Mouse (Mus musculus): ENCODE results near the gene Gm9821. TPM values are rescaled to one million over a fixed set of nuclear protein-coding genes. Genes with fewer than 3 reads are reported as not detected.
A peak's percentile ranks its signal among the peaks of the same experiment; 100 is the strongest.

The Gm9821 gene
- total RNA-seq, 2 experiments from 2014 or later: not detected

DNA sequence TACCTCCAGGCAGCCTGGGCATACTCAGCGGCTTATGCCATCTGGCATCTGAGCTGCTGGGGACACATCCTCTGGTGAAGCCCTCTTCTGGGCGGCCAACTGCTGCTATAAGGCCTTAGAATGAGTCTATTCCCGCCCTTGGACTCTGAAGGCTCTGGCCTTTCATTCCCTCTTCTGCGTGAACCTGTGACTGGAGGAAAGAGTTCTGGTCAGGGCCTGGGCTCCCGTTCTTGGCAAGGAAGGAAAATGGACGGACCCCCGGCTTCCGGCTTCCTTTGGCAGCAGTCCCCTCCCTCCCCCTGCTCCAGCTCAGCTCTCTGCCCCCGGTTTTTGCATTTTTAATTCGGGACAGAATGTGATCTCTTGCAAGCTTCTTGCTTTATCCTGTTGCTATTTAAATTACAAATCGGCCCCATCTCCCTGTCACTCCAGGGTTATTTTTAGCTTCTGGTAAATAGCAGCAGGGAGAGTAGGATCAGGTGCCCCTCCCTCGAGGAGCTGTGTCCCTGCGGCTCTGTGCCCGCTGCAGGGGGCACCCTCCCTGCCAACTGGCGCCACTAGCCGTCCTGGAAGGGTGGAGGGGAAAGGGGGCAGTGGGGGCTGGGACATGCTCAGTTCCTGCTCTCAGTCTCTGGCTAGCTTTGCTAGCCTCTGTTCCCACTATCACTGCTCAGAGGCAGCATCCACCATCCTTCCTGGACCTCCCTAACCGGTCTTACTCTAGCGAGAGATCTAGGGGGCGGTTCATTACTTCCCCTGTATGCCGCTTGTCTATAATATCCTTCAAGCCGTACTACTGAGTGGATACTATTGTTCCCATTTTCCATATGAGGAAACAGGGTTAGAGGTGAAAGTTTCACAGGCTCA, 26.0 kb downstream of the Gm9821 start:
- DNase-seq: no peak

DNA sequence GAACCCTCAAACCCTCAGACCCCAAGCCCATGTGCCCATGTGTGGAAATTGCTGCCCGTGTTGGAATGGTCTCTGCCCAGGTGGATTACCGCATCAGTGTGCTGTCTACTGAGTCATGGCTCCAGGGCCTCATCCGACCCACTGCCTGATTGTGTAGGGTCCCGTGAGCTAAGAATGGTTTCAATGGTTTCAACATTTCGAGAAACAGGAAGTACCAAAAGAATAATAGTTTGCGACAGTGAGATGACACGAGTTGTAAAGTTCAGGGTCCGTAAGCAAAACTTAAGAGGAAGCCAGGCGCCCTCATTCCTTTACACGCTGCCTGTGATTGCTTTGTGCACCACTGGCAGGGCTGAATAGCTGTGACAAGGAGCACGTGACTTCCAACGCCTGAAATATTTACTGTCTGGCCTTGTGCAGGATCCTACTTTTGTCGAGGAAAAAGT, 26.6 kb downstream of the Gm9821 start:
- peak in 1 of 2 experiments; percentile 49 for DNase-seq

DNA sequence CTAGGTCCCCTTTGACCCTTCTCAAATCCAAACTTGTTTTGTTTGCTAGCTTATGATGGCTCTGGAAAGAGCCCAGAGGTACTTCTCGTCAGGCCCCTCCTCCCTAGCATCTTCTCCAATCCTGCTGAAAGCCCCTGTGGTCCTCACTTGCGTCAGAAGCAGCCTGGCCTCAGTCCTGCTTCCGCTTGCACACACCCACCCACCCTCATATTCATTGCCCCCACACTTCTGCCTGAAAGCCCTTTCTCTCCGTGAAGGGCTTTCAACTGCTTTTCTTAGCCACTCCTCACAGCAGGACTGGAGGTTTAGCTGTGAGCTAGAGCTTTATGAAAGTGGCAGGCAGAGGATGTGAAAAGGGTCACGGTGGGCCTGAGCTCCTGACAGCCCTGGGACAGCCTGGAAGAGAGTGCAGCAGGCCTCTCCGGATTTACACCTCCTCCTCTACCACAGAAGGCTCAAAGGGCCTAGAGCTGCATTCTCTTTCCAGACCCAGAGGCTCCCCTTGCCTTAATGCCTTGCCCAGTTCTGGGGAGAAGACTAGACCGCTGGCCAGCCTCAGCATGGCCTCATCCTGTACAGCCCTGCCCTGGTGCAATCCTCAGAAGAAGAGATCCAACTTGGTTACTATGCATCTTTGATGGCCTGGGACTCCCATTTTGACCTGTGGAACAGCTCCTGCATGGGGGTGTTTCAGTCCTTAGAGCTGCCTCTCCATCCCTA, 28.1 kb downstream of the Gm9821 start:
- DNase-seq: no peak

DNA sequence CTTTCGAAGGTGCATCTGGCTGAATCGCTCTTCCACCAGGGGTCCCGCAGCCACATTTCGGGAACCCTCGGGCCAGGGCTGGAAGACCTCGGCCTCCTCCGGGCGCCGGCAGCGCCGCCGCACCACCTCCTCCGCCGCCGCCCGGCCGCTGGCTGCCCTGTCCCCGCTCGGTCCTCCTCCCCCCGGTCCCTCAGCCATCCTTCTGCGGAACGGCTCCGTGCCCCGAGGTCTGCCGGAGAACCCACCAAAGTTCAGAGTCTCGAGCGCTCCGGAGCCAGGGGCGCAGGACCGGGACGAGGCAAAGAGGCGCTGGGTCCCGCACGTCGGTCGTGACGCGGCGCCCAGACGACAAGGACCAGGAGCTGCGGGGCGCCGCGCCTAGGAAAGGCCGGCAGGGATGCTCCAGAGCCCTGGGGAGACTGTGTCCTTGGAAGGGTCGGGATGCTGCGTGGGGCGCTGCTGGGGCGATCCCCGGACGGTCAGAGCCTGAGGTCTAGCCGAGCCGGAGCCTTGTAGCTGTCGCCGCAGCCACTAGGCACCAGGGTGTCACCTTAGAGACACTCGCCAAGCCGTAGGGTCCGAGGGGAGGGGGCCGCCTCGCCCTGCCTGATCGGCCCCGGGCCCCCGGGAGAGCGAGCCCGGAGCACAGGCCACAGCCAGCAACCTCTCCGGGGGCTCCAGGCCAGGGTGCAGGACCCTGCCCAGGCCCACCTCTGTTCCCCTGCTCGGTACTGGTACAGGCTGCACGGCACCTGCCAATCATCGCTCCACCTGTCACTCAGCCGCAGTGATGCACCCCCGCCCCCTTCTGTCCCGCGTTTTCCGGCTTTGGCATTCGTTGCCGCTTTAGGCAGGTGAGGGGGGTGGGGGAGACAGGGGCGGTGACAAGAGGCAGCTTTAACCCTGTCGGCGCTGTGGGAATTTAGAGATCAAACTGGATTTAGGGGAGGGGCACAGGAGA, 30.4 kb downstream of the Gm9821 start, which contains the start of gene Dgkz:
TSS of gene Dgkz (minus strand) at position 284 of the 961 bp plus-strand sequence.
- no peak for DNase-seq

DNA sequence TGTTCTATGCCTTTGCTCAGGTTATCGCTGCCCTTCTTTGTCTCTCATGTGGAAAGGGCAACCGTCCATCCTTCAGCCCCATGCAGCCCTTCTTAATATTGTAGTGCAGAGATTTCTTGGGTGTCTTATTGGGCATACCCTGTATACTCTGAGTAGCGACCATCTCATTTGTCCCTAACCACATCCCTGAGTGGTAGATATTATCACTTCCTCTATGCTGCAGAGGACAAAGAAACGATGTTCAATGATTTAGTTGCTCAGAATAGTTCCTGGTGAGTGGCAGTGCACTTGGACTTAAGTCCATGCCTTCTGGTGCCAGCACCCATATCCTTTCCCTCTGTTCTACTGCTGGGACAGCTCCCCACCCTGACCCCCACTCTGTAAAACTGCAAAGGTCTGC, 32.5 kb downstream of the Gm9821 start:
- no peak for DNase-seq

DNA sequence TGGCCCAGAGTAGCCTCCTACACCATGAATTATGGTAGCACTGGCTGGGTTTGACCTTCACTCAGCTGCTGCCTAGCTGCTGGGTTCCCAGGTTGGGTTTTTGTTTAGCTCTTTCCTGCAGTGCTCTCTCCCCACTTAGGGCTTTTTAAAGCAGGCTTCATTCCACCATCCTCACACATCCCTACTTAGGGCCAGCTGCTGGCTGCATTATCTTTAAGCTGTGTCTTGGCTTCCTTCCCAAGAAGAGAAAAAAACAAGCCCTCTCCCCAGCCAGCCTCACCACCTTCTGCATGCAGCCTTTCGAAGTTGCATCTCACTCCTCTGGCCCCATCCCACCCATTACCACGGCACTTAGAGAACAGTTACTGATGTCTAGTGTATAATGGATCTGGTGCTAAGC, 33.0 kb downstream of the Gm9821 start:
- DNase-seq: no peak

DNA sequence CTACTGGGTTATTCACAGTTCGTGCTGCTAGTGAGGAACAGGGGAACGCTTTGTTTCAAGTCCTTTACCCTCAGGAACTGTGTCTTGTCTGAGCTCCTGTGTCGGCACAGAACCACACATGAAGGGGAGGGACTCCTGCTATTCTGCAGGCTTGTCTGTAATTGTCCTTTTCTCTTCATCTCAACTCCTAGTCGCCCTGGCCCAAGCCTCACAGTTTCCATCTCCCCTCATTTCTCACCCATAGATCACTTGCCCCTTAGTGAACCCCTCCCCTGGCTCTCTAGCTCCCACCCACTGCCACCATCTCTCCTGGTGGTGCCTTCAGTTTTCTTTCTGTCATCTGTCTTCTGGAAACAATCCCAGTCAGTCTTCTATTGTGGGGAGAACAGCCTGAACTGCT, 34.7 kb downstream of the Gm9821 start:
- DNase-seq: no peak

DNA sequence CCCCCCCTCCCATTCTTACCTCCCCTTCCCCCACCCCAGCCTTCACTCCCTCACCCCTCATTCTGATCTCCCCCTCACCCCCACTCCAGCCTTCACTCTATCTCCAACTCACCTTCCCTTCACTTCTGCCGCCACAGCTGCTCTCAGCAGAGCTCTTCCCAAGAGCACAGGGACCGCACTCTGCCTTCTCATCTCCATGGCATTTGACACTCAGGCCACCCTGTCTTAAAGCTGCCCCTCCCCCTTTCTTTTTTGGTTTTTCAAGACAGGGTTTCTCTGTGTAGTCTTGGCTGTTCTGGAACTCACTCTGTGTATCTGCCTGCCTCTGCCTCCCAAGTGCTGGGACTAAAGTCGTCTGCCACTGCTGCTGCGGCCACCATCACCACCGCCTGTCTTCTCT, 35.3 kb downstream of the Gm9821 start:
- no peak for DNase-seq

DNA sequence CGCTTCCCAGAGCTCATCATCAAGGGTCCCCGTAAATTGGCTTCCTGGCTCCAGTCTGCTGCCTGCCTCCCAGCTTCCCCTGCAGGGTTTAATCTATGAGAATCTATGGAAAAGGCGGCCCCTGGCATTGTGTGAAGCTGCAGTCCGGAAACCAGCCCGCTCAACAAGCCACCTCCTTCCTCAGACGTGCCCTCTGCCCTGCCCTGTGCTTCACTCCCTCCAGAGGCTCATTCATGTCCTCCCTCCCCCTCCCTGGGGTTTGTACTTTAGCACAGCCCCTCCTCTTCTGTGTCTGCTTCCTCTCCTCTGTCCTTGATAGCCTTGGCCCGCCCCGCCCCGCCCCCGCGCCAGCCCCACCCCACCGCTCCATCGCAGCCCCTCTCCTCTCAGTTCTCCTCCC, 38.9 kb downstream of the Gm9821 start:
- peak; percentile 72 to 87 for DNase-seq

DNA sequence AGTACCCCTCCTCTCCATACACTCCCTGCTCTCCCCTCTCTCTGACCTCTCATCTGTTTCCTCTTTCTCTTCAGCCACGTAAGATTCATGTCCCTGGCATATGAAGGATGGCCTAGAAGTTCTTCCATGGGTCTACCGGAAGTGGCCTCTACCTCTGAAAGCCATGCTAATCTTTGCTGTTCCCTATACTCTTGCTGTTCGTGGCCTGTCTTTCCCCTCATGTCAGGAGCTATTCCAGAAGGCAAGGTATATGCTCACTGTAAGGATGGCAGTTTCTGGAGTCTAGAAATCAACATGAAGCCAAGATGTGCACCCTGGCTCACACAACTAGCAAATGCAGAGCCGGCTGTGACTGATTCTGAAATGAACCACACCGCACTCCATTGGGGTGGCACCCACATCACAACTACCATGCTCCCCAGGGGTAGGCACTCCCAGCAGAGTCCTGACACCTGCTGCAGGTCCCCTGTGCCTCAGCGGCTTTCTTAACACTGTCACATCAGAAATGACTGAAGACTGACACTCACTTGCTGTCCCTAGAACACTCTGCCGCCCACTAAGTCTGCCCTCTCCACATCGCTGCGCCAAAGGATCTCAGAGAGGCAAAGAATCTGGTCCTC, 39.5 kb downstream of the Gm9821 start:
- DNase-seq: no peak

DNA sequence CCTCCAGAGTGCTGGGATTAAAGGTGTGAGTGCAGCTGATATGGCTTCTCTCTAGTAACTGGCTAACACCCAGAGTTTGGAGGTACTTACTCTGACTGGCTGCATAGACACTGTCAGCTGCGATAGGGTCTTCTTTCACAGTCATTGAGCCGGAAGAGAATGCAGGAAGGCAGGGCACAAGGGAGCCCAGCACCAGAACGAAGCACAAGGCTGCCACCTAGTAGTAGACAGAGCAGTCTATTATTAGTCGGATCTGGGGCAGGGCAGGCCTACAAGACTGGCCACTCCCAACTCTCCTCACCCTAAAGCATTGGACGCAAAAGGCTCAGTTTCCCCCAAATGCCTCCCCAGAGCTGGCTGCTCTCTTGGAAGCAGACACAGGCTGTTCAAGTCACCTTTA, 40.6 kb downstream of the Gm9821 start:
- peak in 1 of 2 experiments; percentile 48 for DNase-seq

DNA sequence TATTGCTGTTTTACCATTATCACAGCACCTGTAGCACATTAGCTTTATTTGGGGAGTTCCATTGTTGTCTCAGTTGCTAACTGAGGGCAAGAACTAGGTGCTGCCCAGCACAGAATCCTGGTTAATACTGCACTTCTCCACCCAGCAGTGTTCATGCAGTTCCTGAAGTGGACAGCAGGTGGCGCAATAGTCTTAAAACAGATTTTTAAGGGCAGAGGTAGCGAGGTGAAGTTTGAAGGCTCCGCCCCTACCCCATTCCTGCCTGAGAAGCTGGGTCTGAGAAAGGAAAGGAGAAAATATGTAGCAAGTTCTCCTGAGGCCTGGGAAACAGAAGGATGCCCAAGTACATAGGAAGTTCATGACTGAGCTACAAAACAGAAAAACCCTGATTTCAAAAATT, 42.0 kb downstream of the Gm9821 start:
- peak; percentile 85 to 87 for DNase-seq

DNA sequence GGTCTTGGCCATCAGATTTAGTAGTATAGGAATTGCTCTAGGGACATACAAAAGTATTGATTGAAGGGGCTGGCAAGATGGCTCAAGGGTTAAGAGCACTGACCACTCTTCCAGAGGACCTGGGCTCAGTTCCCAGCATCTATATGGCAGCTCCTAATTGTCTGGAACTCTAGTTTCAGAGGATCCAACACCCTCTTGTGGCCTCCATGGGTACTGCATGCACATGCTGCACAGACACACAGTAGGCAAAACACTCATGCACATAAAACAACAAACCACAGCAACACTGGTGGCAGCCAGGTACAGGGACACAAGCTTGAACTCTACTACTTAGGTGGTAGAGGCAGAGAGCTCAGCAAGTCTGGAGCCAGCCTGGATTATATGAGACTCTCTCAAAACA, 44.2 kb downstream of the Gm9821 start:
- no peak for DNase-seq

DNA sequence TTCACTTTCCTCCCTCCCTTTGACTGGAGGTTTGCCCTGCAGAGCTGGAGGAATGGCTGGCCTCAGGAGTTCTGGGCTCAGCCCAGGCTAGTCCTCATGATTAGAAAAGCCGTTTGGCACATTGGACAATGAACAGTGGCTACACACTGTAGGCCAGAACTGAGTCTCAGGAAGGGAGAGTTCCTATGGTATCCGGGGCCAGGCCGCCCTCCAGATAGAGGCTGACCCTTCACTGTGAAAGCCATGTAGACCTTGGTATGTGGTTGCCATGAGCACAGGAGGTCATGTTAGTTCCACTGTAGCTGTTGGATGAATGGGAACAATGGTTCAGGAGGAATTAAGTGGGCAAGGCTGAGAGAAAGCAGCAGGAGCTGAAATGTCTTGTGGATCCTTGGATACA, 47.9 kb downstream of the Gm9821 start:
- no peak for DNase-seq

DNA sequence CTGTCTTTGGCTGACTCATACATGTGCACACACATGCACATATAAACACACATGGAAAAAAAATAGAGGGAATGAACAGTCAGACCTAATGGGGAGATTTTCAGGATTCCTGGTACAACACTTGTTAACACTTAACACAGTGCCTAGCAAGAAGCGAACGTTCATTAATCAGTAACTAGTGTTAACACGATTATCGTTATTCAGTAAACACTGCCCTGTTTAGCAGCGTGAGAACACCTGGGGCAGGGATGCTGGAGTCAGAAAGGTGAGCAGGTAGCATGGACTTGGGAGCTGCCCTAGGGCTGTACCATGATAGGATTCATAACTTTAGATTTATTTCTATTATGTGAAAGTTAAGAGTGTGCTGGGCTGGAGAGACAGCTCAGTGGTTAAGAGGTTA, 50.5 kb downstream of the Gm9821 start:
- no peak for DNase-seq

Small RNA genes within 50 kb of the gene (microRNA-seq; reads per million reads assigned to microRNA genes)
- not detected for gene Mir6999

Other genes starting within 250 kb of the Gm9821 start
- gene Atg13, start 235.1 kb upstream of the Gm9821 start, total RNA-seq (2021): 10 to 100 TPM; 47.8 to 82.8 TPM
- gene Harbi1, start 234.9 kb upstream of the Gm9821 start, total RNA-seq (2021): 10 to 100 TPM in 1 of 2 experiments, 1 to 10 TPM in 1; 9.0 to 14.9 TPM
- gene Ambra1, start 215.6 kb upstream of the Gm9821 start, total RNA-seq (2021): 10 to 100 TPM; 34.4 to 35.5 TPM
- 1 to 10 TPM; 2.7 to 2.9 TPM for gene Chrm4, start 18.5 kb upstream of the Gm9821 start, total RNA-seq (2021)
- 10 to 100 TPM in 1 of 2 experiments, 1 to 10 TPM in 1; 6.7 to 11.6 TPM for gene Mdk, start 13.4 kb upstream of the Gm9821 start, total RNA-seq (2021)
- 10 to 100 TPM; 45.1 to 48.0 TPM for gene Dgkz, start 30.2 kb downstream of the Gm9821 start, total RNA-seq (2021)
- 10 to 100 TPM in 1 of 2 experiments, 1 to 10 TPM in 1; 6.2 to 30.5 TPM for gene Creb3l1, start 78.8 kb downstream of the Gm9821 start, total RNA-seq (2021)
- 10 to 100 TPM; 60.6 to 74.1 TPM for gene Phf21a, start 147.4 kb downstream of the Gm9821 start, total RNA-seq (2021)